Mouse (Mus musculus): ENCODE results near the gene Otogl.

GRCm38 (mm10) chr10:107858684-107859083 is 53.2 kb downstream of the Otogl start:
- no peak for TF ChIP-seq POLR2A (IDR thresholded peaks at IDR 0.05; ENCODE audit: low read depth, low read length)
- peak; percentile 66 for TF ChIP-seq CTCF (conservative IDR thresholded peaks at IDR 0.05; ENCODE audit: insufficient read depth, insufficient read length, low read depth, low read length)

Data from kidney, adult 2 months (tissue).